Mouse (Mus musculus) testis, adult 2 months (tissue): ENCODE results near the gene Rif1.

Experiments used
- CTCF ChIP-seq: fragments of 200-500 bp; IDR thresholded peaks from 2 replicates; pipeline ENCODE4 v1.5.1; 2012; ENCODE audit warnings: low read depth, mild to moderate bottlenecking, inconsistent platforms, low read length, moderate library complexity; ENCODE audit not compliant: control insufficient read depth, insufficient read depth, insufficient replicate concordance
- POLR2A ChIP-seq: fragments of 200-500 bp; IDR thresholded peaks from 2 replicates; pipeline ENCODE4 v1.6.1; 2012; ENCODE audit warnings: low read depth, mild to moderate bottlenecking, inconsistent platforms, low read length, moderate library complexity; ENCODE audit not compliant: control insufficient read depth

- no peak for TF ChIP-seq CTCF
- TF ChIP-seq POLR2A, result no peak
These were observed 80.4 kb downstream of the Rif1 start for GRCm38 (mm10) chr2:52153064-52153463.
